Mouse (Mus musculus): ENCODE data around the gene Asxl1.

Gene Asxl1

GRCm38 (mm10) chr2:153443434-153444240 is 98.0 kb downstream of the Asxl1 start:
- no peak for DNase-seq (ENCODE audit: low read depth, low spot score)

GRCm38 (mm10) chr2:153444254-153445136 is 98.9 kb downstream of the Asxl1 start:
- peak; percentile 73 for DNase-seq (ENCODE audit: low read depth, low spot score)

GRCm38 (mm10) chr2:153445137-153446016 is 99.7 kb downstream of the Asxl1 start:
- no peak for DNase-seq (ENCODE audit: low read depth, low spot score)

GRCm38 (mm10) chr2:153446017-153446408 is 100.4 kb downstream of the Asxl1 start:
- peak; percentile 89 for DNase-seq (ENCODE audit: low read depth, low spot score)

GRCm38 (mm10) chr2:153446476-153446875 is 100.8 kb downstream of the Asxl1 start:
- DNase-seq (ENCODE audit: low read depth, low spot score), result no peak

- no peak for DNase-seq (ENCODE audit: low read depth, low spot score)
Measured at GRCm38 (mm10) chr2:153447719-153448118, 102.1 kb downstream of the Asxl1 start.

- no peak for DNase-seq (ENCODE audit: low read depth, low spot score)
Measured at GRCm38 (mm10) chr2:153448519-153448918, 102.9 kb downstream of the Asxl1 start.

All from brain, adult 2 months (tissue).